Mouse (Mus musculus) right cerebral cortex, postnatal 10 days (tissue): ENCODE measurements around the gene Abca7.
"Not testable (repeated sequence)": the region's sequence is repeated elsewhere in the genome, so short reads cannot be mapped to it uniquely, and the experiment has no call there.

Experiments used
- DNase-seq, 2 experiments: peaks; one replicate each; pipeline ENCODE4 v3.0.0; 2021; ENCODE audit warnings: low spot score in 2 of 2

Gene Abca7

GRCm38 (mm10) chr10:79996272-79997033 lies at the start of gene Abca7:
Gene Abca7, plus strand, starts transcription at chr10:79996494.
- peak; percentile 95 to 97 for DNase-seq

GRCm38 (mm10) chr10:79946752-79947322 lies 49.5 kb upstream of the Abca7 start:
- no peak for DNase-seq

GRCm38 (mm10) chr10:79947502-79947901 lies 48.8 kb upstream of the Abca7 start:
- DNase-seq = no peak

- DNase-seq = no peak
These were observed 46.4 kb upstream of the Abca7 start for GRCm38 (mm10) chr10:79949873-79950272.

GRCm38 (mm10) chr10:79950661-79951060 lies 45.6 kb upstream of the Abca7 start:
- no peak for DNase-seq

- DNase-seq = no peak
These were observed 42.3 kb upstream of the Abca7 start for GRCm38 (mm10) chr10:79953946-79954345.

GRCm38 (mm10) chr10:79955691-79956090 lies 40.6 kb upstream of the Abca7 start:
- no peak for DNase-seq

- DNase-seq = no peak
These were observed 39.6 kb upstream of the Abca7 start for GRCm38 (mm10) chr10:79956643-79957154.

GRCm38 (mm10) chr10:79958140-79958816 lies 38.0 kb upstream of the Abca7 start:
- DNase-seq = peak; percentile 75 to 81

- DNase-seq = not testable (repeated sequence)
These were observed 36.9 kb upstream of the Abca7 start for GRCm38 (mm10) chr10:79959412-79959811.

- peak; percentile 99 for DNase-seq
These were observed 36.3 kb upstream of the Abca7 start, which contains the start of gene Wdr18 for GRCm38 (mm10) chr10:79959847-79960601. Gene Wdr18, plus strand, starts transcription at chr10:79960152.

- no peak for DNase-seq
These were observed 35.5 kb upstream of the Abca7 start for GRCm38 (mm10) chr10:79960671-79961294.

- DNase-seq = no peak
These were observed 31.6 kb upstream of the Abca7 start for GRCm38 (mm10) chr10:79964727-79965126.

- DNase-seq = no peak
These were observed 31.0 kb upstream of the Abca7 start for GRCm38 (mm10) chr10:79965325-79965724.

- no peak for DNase-seq
These were observed 29.4 kb upstream of the Abca7 start for GRCm38 (mm10) chr10:79966886-79967400.

GRCm38 (mm10) chr10:79968181-79968580 lies 28.1 kb upstream of the Abca7 start:
- DNase-seq = no peak

- no peak for DNase-seq
These were observed 27.1 kb upstream of the Abca7 start for GRCm38 (mm10) chr10:79969124-79969568.

GRCm38 (mm10) chr10:79970415-79971182 lies 25.7 kb upstream of the Abca7 start, which contains the start of gene Grin3b:
Gene Grin3b, plus strand, starts transcription at chr10:79970715.
- DNase-seq = no peak

- DNase-seq = no peak
These were observed 25.2 kb upstream of the Abca7 start for GRCm38 (mm10) chr10:79971183-79971497.

GRCm38 (mm10) chr10:79972831-79973230 lies 23.5 kb upstream of the Abca7 start:
- no peak for DNase-seq
